Mouse (Mus musculus) gastrocnemius, postnatal 10 days (tissue): ENCODE results near the gene Irf8. TPM values are rescaled to one million over a fixed set of nuclear protein-coding genes. Genes with fewer than 3 reads are reported as not detected.

ENCODE experiments used
- DNase-seq: peaks from one replicate; pipeline ENCODE4 v3.0.0; 2021; ENCODE audit warnings: mixed read lengths
- total RNA-seq, 2 experiments: library from RNA; stranded (reverse); gene quantifications; 2 replicates each; pipeline ENCODE4 v1.2.3; 2021

The Irf8 gene
- total RNA-seq, 2 experiments from 2014 or later = 2.0 to 2.6 TPM

DNA sequence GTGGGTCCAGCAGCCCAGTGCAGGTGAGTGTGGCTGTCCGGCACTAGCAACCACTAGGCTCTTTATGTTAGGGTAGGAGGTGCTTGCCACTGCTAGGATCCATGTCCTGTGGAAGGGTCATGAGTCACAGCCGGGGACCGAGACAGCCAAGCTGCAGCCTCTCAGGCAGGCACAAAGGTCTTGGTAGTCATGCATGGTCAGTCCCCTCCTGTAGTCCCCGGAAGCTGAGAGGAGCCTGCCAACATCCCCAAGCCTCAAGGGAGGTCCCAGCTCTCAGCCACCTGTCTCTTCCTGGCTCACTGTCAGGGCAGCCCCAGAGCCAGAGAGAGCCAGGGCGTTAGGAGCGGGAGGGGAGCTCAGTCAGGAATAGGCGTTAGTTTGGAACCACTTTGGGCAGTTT is 11.1 kb downstream of the Irf8 start:
- DNase-seq = no peak

GRCm38 (mm10) chr8:120750616-120751015 is 14.5 kb downstream of the Irf8 start:
- DNase-seq = no peak

- no peak for DNase-seq
These were observed 15.3 kb downstream of the Irf8 start for GRCm38 (mm10) chr8:120751226-120752081.

DNA sequence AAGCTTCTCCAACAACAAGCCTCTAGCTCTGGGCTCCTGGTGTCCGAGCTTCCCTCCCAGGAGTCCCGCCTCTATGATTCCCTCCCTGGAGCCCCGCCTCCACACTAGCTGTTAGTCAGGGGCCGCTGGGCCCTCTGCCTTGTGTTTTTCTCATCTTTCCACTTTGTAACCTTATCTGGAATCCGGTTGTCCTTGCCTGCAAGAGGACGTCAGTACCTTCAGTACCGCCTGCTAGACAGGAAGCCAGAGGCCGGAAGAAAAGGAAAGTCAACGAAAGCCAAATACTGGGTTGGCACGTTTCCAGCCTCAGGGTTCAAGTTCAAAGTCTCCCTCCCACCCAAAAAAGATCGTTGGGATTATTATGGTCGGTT is 15.9 kb downstream of the Irf8 start:
- DNase-seq = peak; percentile 57

GRCm38 (mm10) chr8:120753476-120753875 is 17.3 kb downstream of the Irf8 start:
- no peak for DNase-seq

DNA sequence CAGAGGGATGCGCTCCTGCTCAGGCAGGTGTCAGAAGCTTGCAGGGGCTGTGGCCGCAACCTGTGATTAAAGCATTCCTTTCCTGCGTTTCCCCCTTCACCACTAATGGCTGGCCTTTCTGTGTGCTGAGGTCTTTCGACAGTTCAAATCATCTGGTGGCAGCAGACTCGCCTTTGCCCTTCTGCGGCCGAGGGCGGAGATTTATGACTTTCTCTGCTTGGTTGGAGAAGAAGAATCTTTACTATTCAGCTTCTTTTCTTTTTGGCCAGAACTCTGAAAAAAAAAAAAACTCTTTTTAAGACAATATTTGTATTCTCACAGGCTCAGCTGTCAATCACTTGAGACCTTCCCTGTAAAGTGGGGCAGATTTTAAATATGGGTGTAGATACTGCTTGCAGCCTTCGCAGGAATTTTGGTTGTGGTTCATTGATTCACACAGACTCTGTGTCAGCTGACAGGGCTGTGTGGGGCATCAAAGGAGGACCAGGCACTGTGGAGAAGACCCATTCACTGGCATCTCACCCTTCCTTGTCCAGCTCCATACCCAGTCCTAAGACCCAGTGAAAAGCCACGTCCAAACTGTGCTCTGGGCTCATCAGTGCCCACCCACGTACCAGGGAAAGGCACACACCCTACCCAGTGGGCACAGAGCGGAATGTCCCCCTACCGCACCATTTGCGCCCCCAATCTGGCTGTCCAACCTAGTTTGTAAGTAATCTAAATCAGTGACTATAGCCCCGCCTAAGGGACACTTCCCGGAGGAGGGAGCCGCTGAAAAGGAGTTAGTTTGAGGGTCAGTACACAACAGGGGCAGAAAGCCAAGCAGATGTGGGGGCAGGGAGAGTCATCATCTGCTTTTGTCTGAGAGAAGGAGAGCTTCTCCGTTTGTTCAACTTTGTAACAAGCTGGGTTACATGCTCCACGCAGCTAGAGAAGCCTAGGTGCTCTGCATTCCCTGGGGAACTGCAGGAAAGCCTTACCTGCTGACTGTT is 19.4 kb downstream of the Irf8 start:
- no peak for DNase-seq

- no peak for DNase-seq
These were observed 21.8 kb downstream of the Irf8 start for GRCm38 (mm10) chr8:120758005-120758404.

- DNase-seq = no peak
These were observed 23.7 kb downstream of the Irf8 start for GRCm38 (mm10) chr8:120759847-120760246.

DNA sequence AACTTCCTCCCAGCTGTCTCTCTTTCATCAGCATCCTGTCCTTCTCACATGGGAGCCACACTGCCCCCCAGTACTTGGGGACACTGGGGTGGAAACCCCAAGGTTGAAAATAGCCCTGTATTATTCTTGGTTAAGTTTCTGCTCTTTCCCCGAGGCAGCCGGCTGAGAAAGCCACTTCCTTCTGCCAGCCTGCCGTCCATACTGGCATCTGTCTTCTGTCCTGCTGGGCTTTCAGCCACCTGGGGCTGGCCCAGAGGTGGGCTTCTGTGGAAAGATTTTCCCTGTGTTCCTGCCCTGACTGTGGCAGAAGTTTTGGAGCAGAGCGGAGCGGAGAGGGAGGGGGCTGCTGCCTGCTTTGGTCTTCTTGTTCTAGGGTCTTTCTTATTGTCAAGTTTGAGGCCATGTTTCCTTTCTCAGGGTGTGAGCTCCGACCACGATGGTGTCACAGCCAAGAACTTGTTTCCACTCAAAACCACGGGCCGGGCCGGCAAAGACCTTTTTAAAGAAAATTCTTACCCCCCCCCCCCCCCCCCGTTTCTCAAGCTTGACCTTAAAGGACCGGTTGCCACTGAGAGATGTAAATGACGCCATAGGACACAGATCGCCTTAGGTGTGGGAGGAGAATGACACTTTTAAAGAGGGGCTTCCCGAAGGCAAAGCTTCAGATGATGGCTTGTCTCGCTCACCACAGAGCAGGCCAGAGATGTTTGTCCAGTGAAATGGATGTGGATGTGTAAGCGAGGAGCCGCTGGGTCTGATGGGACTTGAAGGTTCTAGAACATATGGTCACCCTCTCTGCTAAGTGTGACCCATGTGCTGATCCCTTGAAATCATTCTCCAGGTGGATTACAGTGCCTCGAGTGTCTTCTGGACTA is 24.4 kb downstream of the Irf8 start:
- DNase-seq = no peak

DNA sequence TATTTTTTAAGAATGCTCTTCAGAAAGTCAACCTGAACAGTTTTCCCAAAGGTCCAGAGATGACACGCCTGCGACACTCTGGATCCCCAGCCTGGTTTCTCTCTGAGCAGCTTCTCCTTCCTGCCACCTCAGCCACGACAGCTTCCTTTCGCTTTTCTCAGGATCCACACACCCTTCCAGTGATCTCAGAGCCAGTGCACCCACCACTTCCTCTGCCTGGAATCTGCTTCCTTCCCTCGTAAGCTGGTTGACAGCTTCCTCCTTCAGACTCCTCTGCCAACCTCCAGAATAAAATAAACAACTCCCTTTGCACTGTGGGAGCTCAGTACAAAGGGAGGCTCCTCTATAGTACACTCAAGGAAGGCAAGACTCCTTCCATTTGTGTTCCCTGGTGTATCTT is 27.1 kb downstream of the Irf8 start:
- no peak for DNase-seq

DNA sequence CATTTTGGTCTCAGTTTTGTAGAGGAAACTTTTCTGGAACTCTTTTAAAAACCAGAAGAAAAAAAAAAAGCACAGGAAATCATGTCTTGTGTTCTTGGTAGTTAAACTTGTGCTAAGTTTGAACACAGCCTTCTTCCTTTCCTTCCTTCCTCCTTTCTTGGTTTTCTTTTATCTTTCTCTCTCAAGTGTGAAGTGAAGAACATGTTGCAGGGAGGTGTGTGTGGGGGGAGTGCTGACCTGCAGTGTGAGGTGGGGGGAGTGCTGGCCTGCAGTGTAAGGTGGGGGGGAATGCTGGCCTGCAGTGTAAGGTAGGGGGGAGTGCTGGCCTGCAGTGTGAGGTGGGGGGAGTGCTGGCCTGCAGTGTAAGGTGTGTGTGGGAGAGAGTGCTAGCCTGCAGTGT is 28.5 kb downstream of the Irf8 start:
- DNase-seq = no peak

DNA sequence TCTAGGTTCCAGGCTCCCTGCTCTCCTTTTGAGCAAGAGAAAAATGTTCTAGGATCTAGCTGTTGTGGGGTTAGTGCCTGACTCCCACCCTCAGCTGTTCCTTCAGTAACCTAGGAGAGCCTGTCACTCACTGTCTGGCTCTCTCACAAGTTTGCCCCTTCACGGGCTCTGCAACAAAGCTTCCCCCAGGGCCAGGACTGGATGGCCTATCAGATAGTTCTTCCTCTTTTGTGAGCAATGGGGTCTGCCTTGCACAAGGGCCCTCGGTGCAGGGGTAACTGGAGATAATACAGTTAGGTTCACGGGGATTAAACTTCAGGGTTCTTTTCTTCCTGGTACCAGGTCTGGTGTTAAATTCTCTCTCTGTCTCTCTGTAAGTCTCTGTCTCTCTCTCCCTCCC is 30.5 kb downstream of the Irf8 start:
- DNase-seq = no peak

GRCm38 (mm10) chr8:120768454-120769218 is 32.5 kb downstream of the Irf8 start:
- DNase-seq = no peak

GRCm38 (mm10) chr8:120777184-120777583 is 41.0 kb downstream of the Irf8 start:
- DNase-seq = no peak

GRCm38 (mm10) chr8:120777732-120778131 is 41.6 kb downstream of the Irf8 start:
- DNase-seq = no peak

DNA sequence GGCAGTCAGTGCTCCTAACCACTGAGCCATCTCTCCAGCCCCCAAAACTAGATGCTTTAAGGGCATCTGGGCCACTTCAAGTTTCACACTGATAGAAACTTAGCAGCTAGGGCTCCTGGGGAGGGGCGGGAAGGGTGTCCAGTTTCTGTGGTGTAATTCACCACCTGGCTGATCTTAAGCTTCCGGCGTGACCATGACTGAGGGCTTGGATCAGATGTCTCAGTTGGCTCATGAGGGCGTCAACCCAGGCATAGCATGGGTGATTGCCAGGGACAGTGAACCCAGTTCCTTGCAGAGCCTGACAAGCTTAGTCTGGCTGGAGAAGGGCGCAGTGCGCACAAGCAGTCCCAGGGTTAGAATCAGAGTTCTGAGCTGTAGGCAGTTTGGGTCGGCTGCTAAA is 42.9 kb downstream of the Irf8 start:
- no peak for DNase-seq

- no peak for DNase-seq
These were observed 47.6 kb downstream of the Irf8 start for GRCm38 (mm10) chr8:120783781-120784180.

DNA sequence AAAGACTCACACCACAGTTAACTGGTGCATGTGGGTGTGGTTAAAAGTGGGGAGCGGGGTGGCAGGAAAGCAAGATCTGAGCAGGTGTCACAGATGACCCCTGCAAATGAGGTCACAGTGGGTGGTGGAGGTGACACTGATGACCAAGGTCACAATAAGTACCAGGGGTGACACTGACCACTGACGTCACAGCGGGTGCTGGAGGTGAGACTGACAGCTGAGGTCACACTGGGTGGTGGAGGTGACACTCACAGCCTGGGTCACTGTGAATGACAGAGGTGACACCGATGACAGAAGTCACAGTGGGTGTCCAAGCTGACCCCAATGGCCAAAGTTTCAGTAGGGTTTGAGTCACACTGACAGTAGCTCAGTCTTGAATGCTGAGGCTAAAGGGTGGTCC is 50.6 kb downstream of the Irf8 start:
- no peak for DNase-seq

- DNase-seq = no peak
These were observed 51.5 kb downstream of the Irf8 start for GRCm38 (mm10) chr8:120787631-120788030.

DNA sequence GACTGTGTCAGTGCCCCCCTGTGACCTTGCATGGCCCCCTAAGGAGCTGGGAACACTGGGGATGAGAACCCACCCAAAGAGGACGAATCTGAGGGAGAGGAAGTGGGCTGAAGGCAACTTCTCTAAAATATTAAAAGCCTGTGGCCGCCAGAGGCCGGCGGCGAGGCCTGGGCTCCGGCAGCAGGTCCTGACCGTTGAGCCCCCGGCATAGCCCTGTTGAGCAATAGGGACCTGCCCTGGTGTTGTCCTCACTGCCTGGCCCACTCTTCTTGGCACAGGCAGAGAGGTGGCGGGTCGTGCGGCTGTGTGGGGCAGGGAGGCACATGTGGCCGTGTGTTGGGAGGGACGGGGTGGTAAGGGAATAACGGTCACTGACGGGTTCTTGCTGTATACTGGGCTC is 56.6 kb downstream of the Irf8 start:
- no peak for DNase-seq

GRCm38 (mm10) chr8:120795944-120796635 is 59.9 kb downstream of the Irf8 start:
- peak; percentile 92 for DNase-seq
